Mouse (Mus musculus) limb, embryonic 11.5 days (tissue): ENCODE measurements around the gene Mtmr3. TPM values are rescaled to one million over a fixed set of nuclear protein-coding genes. Genes with fewer than 3 reads are reported as not detected.

Source experiments
- ATAC-seq: fragments of 200-750 bp; cut with Nextera tagmentation; 2 replicates; pipeline ENCODE4 v1.8.0; 2017; ENCODE audit warnings: low read depth; ENCODE audit not compliant: insufficient number of reproducible peaks, low FRiP score, low TSS enrichment
- DNase-seq: peaks from one replicate; pipeline ENCODE4 v3.0.0-alpha.2; 2015; ENCODE audit warnings: low spot score
- H3K27ac ChIP-seq: fragments of 300-500 bp; sonication (generic); replicated peaks from 2 replicates; pipeline ENCODE4 v1.5.1; 2014; ENCODE audit warnings: low read depth, mild to moderate bottlenecking, low read length
- H3K27me3 ChIP-seq: fragments of 300-500 bp; sonication (generic); 2 replicates; pipeline ENCODE4 v1.6.1; 2014; ENCODE audit warnings: mild to moderate bottlenecking, low read length, mixed read lengths; ENCODE audit not compliant: control insufficient read depth, insufficient read depth
- H3K36me3 ChIP-seq: fragments of 300-500 bp; sonication (generic); 2 replicates; pipeline ENCODE4 v1.6.1; 2014; ENCODE audit warnings: mild to moderate bottlenecking, low read length, moderate library complexity, mixed read lengths; ENCODE audit not compliant: control insufficient read depth, insufficient read depth
- H3K4me1 ChIP-seq: fragments of 300-500 bp; sonication (generic); 2 replicates; pipeline ENCODE4 v1.6.1; 2014; ENCODE audit warnings: low read length, mixed read lengths; ENCODE audit not compliant: control insufficient read depth, insufficient read depth
- H3K4me2 ChIP-seq: fragments of 300-500 bp; sonication (generic); 2 replicates; pipeline ENCODE4 v1.6.1; 2014; ENCODE audit warnings: low read depth, mild to moderate bottlenecking, moderate library complexity; ENCODE audit not compliant: severe bottlenecking
- H3K4me3 ChIP-seq: fragments of 300-500 bp; sonication (generic); 2 replicates; pipeline ENCODE4 v1.5.1; 2014; ENCODE audit warnings: low read depth, low read length
- H3K9ac ChIP-seq: fragments of 300-500 bp; sonication (generic); 2 replicates; pipeline ENCODE4 v1.6.1; 2014; ENCODE audit warnings: mild to moderate bottlenecking, low read length
- H3K9me3 ChIP-seq: fragments of 300-500 bp; sonication (generic); 2 replicates; pipeline ENCODE4 v1.6.1; 2016; ENCODE audit warnings: low read length; ENCODE audit not compliant: control insufficient read depth
- WGBS: fragments of 180-500 bp; shearing (Covaris S2); extraction: QIAGEN DNeasy Blood & Tissue Kit; methylation state at CpG from one replicate; pipeline ENCODE4 v1.1.7; 2014; 5-methylcytosine and 5-hydroxymethylcytosine counted together
- polyA plus RNA-seq: library from polyadenylated mRNA; unstranded; fragments of >200 nt; fragmentation: Nextera tagmentation; extraction: Ambion mirVana; gene quantifications from 2 replicates; pipeline ENCODE4 v1.2.1, GENCODE M21; 2014

Gene Mtmr3
- polyA plus RNA-seq, 1 experiment from 2014 or later = 26.2 TPM

DNA sequence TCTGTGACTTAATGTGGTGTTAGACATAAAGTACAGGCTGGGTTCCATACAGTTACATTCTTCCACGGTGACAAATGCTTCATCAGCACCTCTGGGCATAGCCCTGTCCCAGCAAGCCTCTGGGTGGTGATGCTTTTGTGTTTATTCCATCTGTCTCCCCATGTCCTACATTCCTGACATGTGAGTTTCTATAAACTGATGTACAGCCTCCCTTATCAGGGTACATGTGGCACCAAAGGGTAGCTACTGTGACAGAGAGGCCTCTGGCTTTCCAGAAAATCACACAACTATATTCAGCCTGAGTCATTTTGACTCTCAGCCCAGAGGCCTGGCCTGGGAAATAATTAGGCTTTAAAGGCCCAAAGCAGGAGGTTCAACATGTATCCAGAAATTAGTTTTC, 11.9 kb upstream of the Mtmr3 start:
- Histone ChIP-seq H3K4me1 (peaks cover 12% of the 10 kb centered on the region), H3K27ac (no peak overlapping the region), H3K9me3 (no peaks in the 10 kb centered on the region), H3K9ac (no peak overlapping the region), H3K36me3 (no peaks in the 10 kb centered on the region), H3K4me2 (no peak overlapping the region), H3K4me3 (no peak overlapping the region), H3K27me3 (no peaks in the 10 kb centered on the region)
- 89% methylated on average over 1 of the region's 1 CpGs for WGBS
- ATAC-seq (no peak), DNase-seq (no peak)

- no peaks in the 10 kb centered on the region for H3K27me3 ChIP-seq
- 51% methylated on average over 7 of the region's 7 CpGs for whole genome bisulfite sequencing
- no peaks in the 10 kb centered on the region for H3K36me3 ChIP-seq
- no peaks in the 10 kb centered on the region for H3K9me3 ChIP-seq
- ATAC-seq = no peak
- no peak overlapping the region for H3K4me3 ChIP-seq
- H3K4me2 ChIP-seq = no peak overlapping the region
- no peak overlapping the region for H3K9ac ChIP-seq
- no peak overlapping the region for H3K27ac ChIP-seq
- H3K4me1 ChIP-seq = peaks cover 12% of the 10 kb centered on the region
- no peak for DNase-seq
Measured at GRCm38 (mm10) chr11:4605414-4605813, 10.8 kb upstream of the Mtmr3 start.

DNA sequence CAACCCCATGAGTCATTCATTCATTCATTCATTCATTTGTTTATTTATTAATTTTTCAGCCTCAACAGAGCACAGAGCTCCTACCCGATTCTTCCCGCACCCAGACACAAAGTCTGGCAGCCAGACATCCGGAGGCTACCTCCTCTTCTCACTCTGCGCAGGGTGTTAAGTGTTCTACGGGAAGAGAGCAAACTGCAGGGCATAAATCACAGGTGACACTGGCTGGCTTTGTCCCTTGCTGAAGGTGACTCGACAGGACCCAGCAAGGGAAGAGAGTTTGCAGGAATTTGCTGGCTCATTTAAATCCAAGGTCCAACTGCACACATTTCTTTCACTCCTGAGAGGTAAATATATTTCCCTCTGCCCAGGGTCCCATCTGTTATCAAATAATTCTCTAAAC, 9.8 kb upstream of the Mtmr3 start:
- no peak overlapping the region for H3K4me2 ChIP-seq
- no peak overlapping the region for H3K9ac ChIP-seq
- no peaks in the 10 kb centered on the region for H3K27me3 ChIP-seq
- ATAC-seq (no peak), DNase-seq (peak; percentile 56)
- no peak overlapping the region for H3K4me3 ChIP-seq
- H3K36me3 ChIP-seq = no peaks in the 10 kb centered on the region
- WGBS = 4% methylated on average over 6 of the region's 6 CpGs
- peaks cover 12% of the 10 kb centered on the region for H3K4me1 ChIP-seq
- no peak overlapping the region for H3K27ac ChIP-seq
- H3K9me3 ChIP-seq = no peaks in the 10 kb centered on the region

- Histone ChIP-seq H3K9ac (no peak overlapping the region), H3K4me2 (0 out of 2 replicates have a peak overlapping the region, but pooled peaks have one; percentile 3), H3K36me3 (no peaks in the 10 kb centered on the region), H3K4me3 (no peak overlapping the region), H3K27me3 (no peaks in the 10 kb centered on the region), H3K27ac (no peak overlapping the region), H3K9me3 (no peaks in the 10 kb centered on the region), H3K4me1 (peaks cover 12% of the 10 kb centered on the region)
- ATAC-seq (no peak), DNase-seq (peak; percentile 44)
- 35% methylated on average over 12 of the region's 12 CpGs for WGBS
Measured at GRCm38 (mm10) chr11:4602691-4603441, 8.2 kb upstream of the Mtmr3 start.

- Histone ChIP-seq H3K27me3 (no peaks in the 10 kb centered on the region), H3K4me2 (no peak overlapping the region), H3K36me3 (no peaks in the 10 kb centered on the region), H3K4me1 (peaks cover 12% of the 10 kb centered on the region), H3K4me3 (no peak overlapping the region), H3K9ac (no peak overlapping the region), H3K27ac (no peak overlapping the region), H3K9me3 (no peaks in the 10 kb centered on the region)
- ATAC-seq (no peak), DNase-seq (no peak)
- 74% methylated on average over 5 of the region's 5 CpGs for WGBS
Measured at GRCm38 (mm10) chr11:4601890-4602289, 7.2 kb upstream of the Mtmr3 start.

GRCm38 (mm10) chr11:4599916-4600315, 5.3 kb upstream of the Mtmr3 start:
- Histone ChIP-seq H3K36me3 (no peaks in the 10 kb centered on the region), H3K4me1 (peaks cover 12% of the 10 kb centered on the region), H3K4me3 (no peak overlapping the region), H3K9me3 (no peaks in the 10 kb centered on the region), H3K4me2 (no peak overlapping the region), H3K27me3 (no peaks in the 10 kb centered on the region), H3K9ac (no peak overlapping the region), H3K27ac (no peak overlapping the region)
- ATAC-seq = no peak
- DNase-seq = no peak
- WGBS = 92% methylated on average over 3 of the region's 3 CpGs

- WGBS = 95% methylated on average over 2 of the region's 2 CpGs
- Histone ChIP-seq H3K9ac (no peak overlapping the region), H3K4me2 (no peak overlapping the region), H3K9me3 (no peaks in the 10 kb centered on the region), H3K27me3 (no peaks in the 10 kb centered on the region), H3K4me1 (peaks cover 7% of the 10 kb centered on the region), H3K4me3 (no peak overlapping the region), H3K27ac (no peak overlapping the region), H3K36me3 (no peaks in the 10 kb centered on the region)
- ATAC-seq (no peak), DNase-seq (no peak)
Measured at GRCm38 (mm10) chr11:4598411-4598810, 3.7 kb upstream of the Mtmr3 start.

DNA sequence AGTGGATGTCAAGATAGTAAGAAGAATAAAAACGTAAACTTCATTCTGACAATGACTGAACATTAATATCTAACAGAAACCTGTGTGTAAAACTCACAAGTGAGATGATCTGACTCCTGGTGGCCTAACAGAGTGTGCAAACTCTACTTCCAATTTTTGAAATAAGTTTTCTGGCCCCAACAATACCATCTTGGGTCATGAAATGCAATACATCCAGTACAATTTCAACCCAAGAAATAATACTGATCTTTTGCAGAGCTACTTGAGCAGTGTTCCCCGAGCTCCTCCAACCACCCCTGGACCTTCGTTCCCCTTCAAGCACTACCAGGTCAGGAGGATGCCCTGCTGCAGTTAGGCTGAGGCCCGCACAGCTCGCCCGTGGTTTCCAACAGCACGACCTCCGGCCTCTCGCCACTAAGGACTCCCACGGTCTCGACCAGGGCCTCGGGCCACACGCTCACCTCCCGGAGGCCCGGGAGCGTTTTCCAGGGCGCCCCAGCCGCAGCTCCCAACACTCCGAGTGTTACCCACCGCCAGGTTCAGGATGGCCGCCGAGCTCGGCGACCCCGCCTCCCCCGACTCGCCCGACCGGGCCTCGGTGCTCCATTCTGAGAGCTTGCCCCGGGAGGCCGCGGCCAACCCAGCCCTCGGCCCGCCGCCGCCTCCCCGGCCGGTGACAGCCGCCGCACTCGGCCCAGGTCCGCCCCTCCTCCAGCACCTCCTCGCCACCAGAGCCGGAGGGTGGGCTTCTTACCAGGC, 635 bp downstream of the Mtmr3 start:
- WGBS = 1% methylated on average over 43 of the region's 45 CpGs
- Histone ChIP-seq H3K27me3 (no peaks in the 10 kb centered on the region), H3K9ac (peak overlapping the region; percentile 76), H3K9me3 (no peaks in the 10 kb centered on the region), H3K4me3 (peak overlapping the region; percentile 95), H3K4me1 (peaks cover 6% of the 10 kb centered on the region; the same call in 1 of the 2 replicates), H3K4me2 (peak overlapping the region; percentile 56), H3K27ac (peak overlapping the region; percentile 80), H3K36me3 (no peaks in the 10 kb centered on the region)
- peak; percentile 65 for ATAC-seq
- no peak for DNase-seq
